Mouse (Mus musculus) intestine, embryonic 14.5 days (tissue): Measurements from ENCODE around the gene Gm20538. TPM values are rescaled to one million over a fixed set of nuclear protein-coding genes. Genes with fewer than 3 reads are reported as not detected.

Experiments
- ATAC-seq: fragments of 200-750 bp; cut with Nextera tagmentation; replicated peaks from 2 replicates; pipeline ENCODE4 v1.8.0; 2017; ENCODE audit warnings: low read depth, moderate number of reproducible peaks, moderate TSS enrichment, moderate library complexity; ENCODE audit not compliant: low FRiP score, low TSS enrichment
- DNase-seq: peaks from one replicate; pipeline ENCODE4 v3.0.0-alpha.2; 2018; ENCODE audit warnings: low spot score
- H3K27ac ChIP-seq: fragments of 300-500 bp; sonication (generic); 2 replicates; pipeline ENCODE4 v1.5.1; 2014; ENCODE audit warnings: low read depth, mild to moderate bottlenecking, control low read depth
- H3K27me3 ChIP-seq: fragments of 300-500 bp; sonication (generic); replicated peaks from 2 replicates; pipeline ENCODE4 v1.6.1; 2014; ENCODE audit warnings: low read length, control low read depth; ENCODE audit not compliant: control insufficient read depth, insufficient read depth
- H3K36me3 ChIP-seq: fragments of 300-500 bp; sonication (generic); 2 replicates; pipeline ENCODE4 v1.6.1; 2014; ENCODE audit warnings: low read length, control low read depth; ENCODE audit not compliant: control insufficient read depth, insufficient read depth
- H3K4me1 ChIP-seq: fragments of 300-500 bp; sonication (generic); replicated peaks from 2 replicates; pipeline ENCODE4 v1.6.1; 2014; ENCODE audit warnings: low read length, control low read depth, mixed read lengths; ENCODE audit not compliant: control insufficient read depth, insufficient read depth
- H3K4me2 ChIP-seq: fragments of 300-500 bp; sonication (generic); 2 replicates; pipeline ENCODE4 v1.6.1; 2014; ENCODE audit warnings: low read length
- H3K4me3 ChIP-seq: fragments of 300-500 bp; sonication (generic); 2 replicates; pipeline ENCODE4 v1.5.1; 2014; ENCODE audit warnings: low read depth, low read length, control low read depth, mixed read lengths
- H3K9ac ChIP-seq: fragments of 300-500 bp; sonication (generic); 2 replicates; pipeline ENCODE4 v1.6.1; 2014; ENCODE audit warnings: mild to moderate bottlenecking, low read length
- H3K9me3 ChIP-seq: fragments of 300-500 bp; sonication (generic); 2 replicates; pipeline ENCODE4 v1.6.1; 2016; ENCODE audit warnings: low read length, control low read depth; ENCODE audit not compliant: control insufficient read depth
- WGBS: fragments of 180-500 bp; shearing (Covaris S2); extraction: QIAGEN DNeasy Blood & Tissue Kit; methylation state at CpG from one replicate; pipeline ENCODE4 v1.1.7; 2014; 5-methylcytosine and 5-hydroxymethylcytosine counted together
- polyA plus RNA-seq: library from polyadenylated mRNA; unstranded; fragments of >200 nt; fragmentation: Nextera tagmentation; extraction: Ambion mirVana; gene quantifications from 2 replicates; pipeline ENCODE4 v1.2.1, GENCODE M21; 2014

Gene Gm20538
- polyA plus RNA-seq = not detected in 2 replicates

DNA sequence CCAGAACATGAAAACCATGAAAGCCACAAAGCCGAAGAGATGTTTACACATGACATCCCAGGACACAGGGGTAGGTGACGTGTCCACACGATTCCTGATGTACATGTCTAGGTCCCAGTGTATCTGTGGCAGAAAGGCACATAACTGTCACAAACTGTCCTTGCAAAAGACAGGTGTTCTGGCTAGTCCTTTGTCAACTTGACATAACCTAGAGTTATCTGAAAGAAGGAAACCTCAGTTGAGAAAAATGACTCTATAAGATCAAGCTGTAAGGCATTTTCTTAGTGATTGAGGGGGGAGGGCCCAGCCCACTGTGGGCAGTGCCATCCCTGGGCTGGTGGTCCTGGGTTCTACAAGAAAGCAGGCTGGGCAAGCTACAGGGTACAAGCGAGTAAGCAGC lies at the start of gene Gm20538:
Gene Gm20538, minus strand, starts transcription at position 101 of the 400 bp plus-strand sequence.
- H3K9ac ChIP-seq = no peak within 1 kb of the TSS
- no peak within 1 kb of the TSS for H3K4me2 ChIP-seq
- no peak within 1 kb of the TSS for H3K27ac ChIP-seq
- no peaks in the 10 kb centered on the region for H3K9me3 ChIP-seq
- DNase-seq (no peak), ATAC-seq (no peak)
- WGBS = 91% methylated on average over 4 of the region's 4 CpGs
- no peaks in the 10 kb centered on the region for H3K27me3 ChIP-seq
- peaks cover 6% of the 10 kb centered on the region for H3K4me1 ChIP-seq
- peaks cover 58% of the 10 kb centered on the region for H3K36me3 ChIP-seq
- no peak within 1 kb of the TSS for H3K4me3 ChIP-seq

DNA sequence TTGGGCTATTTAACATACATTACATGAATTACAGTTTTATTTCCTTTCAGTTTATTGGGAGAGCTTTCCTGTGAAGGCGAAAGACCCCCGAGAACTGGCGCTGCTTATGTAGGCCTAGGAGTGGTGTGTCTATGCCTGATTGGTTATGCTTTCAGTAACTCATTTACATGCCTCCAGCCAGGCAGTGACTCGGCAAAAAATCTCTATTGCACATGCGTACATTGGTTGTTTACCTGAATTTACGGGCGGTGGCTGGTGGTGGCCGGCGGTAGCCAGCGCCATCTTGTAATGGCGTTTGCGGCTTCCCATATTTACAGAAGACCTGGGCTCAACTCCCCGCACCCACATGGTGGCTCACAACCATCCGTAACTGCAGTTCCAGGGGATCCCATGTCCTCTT lies 41.5 kb upstream of the Gm20538 start:
- Histone ChIP-seq H3K9ac (no peak overlapping the region), H3K4me2 (no peak overlapping the region), H3K4me1 (no peaks in the 10 kb centered on the region), H3K9me3 (no peaks in the 10 kb centered on the region; the same call in 1 of the 2 replicates), H3K27me3 (no peaks in the 10 kb centered on the region), H3K27ac (no peak overlapping the region), H3K36me3 (no peaks in the 10 kb centered on the region), H3K4me3 (no peak overlapping the region)
- WGBS = 97% methylated on average over 14 of the region's 14 CpGs
- DNase-seq (no peak), ATAC-seq (no peak)

DNA sequence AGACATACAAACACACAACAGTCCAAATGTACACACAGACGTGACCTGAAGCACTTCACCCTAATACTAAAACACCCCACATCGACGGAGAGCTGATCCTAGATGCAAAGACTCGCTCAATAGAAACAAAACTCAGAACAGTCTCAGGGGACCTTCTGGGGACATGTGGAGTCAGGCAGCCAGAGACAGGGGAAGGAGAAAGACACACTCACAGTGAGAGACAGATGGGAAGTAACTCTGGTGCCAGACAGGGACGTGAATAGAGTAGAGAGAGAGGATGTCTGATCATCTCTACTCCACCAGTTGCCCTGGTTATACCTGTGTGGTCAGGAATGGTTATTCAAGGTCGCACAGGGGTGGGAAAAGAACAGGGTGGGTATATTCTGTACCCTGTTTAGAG lies 39.0 kb upstream of the Gm20538 start:
- Histone ChIP-seq H3K27ac (no peak overlapping the region), H3K4me1 (no peaks in the 10 kb centered on the region), H3K4me3 (no peak overlapping the region), H3K36me3 (no peaks in the 10 kb centered on the region), H3K9me3 (no peaks in the 10 kb centered on the region; the same call in 1 of the 2 replicates), H3K27me3 (0 out of 2 replicates have a peak, but pooled peaks cover 2% of the 10 kb centered on the region), H3K4me2 (no peak overlapping the region), H3K9ac (no peak overlapping the region)
- no peak for ATAC-seq
- 74% methylated on average over 6 of the region's 6 CpGs for WGBS
- DNase-seq = no peak

DNA sequence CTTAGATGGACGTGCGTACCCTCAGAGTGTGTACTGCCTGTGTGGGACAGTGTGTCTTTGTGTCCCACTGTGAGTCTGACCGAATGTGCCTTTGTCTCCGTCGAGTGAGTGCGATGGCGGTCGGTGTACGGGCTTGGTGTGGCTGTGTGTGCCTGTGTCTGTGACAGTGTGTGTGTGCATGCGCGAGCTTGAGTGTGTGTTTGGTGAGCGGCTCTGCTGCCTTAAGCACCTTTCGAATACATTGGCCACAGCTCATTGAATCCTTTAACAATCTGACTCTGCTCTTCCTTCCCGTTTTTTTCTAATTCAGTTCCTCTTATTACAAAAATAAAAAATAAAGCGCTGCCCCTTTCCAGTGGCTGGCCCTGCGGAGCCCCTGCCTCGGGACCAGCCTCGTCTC lies 38.4 kb upstream of the Gm20538 start:
- no peak for ATAC-seq
- Histone ChIP-seq H3K27me3 (peaks cover 7% of the 10 kb centered on the region), H3K27ac (no peak overlapping the region), H3K36me3 (no peaks in the 10 kb centered on the region), H3K4me1 (no peaks in the 10 kb centered on the region), H3K4me3 (no peak overlapping the region), H3K9me3 (no peaks in the 10 kb centered on the region; the same call in 1 of the 2 replicates), H3K9ac (no peak overlapping the region), H3K4me2 (no peak overlapping the region)
- 87% methylated on average over 18 of the region's 18 CpGs for WGBS
- no peak for DNase-seq

DNA sequence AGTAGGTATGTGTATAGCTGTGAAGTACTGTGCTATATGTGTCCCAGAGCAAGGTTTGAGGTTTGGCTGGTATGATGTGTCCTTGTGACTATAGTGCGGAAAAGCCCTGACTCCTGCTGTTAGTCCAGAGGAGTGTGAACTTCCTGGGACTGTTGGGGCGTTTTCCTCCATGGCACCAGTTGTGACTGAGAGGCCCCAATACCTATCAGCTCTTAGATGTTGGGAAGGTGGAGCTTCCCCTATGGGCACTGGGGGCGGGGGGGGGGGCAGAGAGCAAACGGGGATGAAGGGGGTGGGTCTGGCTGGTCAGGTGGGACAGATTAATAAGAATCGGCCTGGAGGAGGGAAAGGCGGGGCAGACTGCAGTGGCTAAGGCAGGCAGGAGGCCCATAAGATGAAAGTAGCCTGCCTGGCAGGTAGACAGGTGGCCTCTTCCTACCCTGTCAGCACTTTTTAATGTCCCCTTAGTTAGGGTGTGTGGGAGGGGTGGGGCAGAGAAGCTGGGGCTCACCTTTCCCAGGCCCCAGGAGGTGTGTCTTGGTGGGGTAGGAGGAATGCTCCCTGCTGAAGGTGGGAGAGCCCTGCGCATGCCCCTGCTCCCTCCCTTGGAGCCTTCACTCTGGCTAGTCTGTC lies 37.1 kb upstream of the Gm20538 start:
- no peaks in the 10 kb centered on the region for H3K4me1 ChIP-seq
- H3K9ac ChIP-seq = no peak overlapping the region
- DNase-seq = no peak
- no peak overlapping the region for H3K4me2 ChIP-seq
- H3K4me3 ChIP-seq = no peak overlapping the region
- no peak for ATAC-seq
- peaks cover 9% of the 10 kb centered on the region for H3K27me3 ChIP-seq
- H3K36me3 ChIP-seq = no peaks in the 10 kb centered on the region
- no peaks in the 10 kb centered on the region; the same call in 1 of the 2 replicates for H3K9me3 ChIP-seq
- no peak overlapping the region for H3K27ac ChIP-seq
- 36% methylated on average over 7 of the region's 7 CpGs for WGBS

DNA sequence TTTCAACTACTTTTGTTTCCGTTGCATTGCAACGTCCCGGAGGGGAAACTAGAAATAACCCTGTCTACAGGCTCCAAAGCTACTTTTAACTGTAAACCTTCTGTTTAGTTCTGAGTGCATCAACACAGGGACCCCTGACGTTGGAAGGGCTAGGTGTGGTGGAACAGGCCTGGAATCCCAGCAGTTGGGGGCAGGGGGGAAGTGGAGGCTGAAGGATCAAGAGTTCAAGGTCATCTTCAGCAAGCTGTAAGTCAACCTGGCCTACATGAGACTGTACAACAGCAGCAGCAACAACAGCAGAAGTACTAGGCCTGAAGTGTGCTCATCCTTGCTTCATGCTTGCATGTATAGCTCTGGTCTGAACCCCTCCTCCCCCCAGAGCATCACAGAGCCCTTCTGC lies 35.4 kb upstream of the Gm20538 start:
- Histone ChIP-seq H3K4me1 (no peaks in the 10 kb centered on the region), H3K27ac (no peak overlapping the region), H3K4me2 (no peak overlapping the region), H3K4me3 (no peak overlapping the region), H3K27me3 (peaks cover 9% of the 10 kb centered on the region), H3K9ac (no peak overlapping the region), H3K36me3 (no peaks in the 10 kb centered on the region), H3K9me3 (no peaks in the 10 kb centered on the region)
- WGBS = 32% methylated on average over 4 of the region's 4 CpGs
- DNase-seq (no peak), ATAC-seq (no peak)

DNA sequence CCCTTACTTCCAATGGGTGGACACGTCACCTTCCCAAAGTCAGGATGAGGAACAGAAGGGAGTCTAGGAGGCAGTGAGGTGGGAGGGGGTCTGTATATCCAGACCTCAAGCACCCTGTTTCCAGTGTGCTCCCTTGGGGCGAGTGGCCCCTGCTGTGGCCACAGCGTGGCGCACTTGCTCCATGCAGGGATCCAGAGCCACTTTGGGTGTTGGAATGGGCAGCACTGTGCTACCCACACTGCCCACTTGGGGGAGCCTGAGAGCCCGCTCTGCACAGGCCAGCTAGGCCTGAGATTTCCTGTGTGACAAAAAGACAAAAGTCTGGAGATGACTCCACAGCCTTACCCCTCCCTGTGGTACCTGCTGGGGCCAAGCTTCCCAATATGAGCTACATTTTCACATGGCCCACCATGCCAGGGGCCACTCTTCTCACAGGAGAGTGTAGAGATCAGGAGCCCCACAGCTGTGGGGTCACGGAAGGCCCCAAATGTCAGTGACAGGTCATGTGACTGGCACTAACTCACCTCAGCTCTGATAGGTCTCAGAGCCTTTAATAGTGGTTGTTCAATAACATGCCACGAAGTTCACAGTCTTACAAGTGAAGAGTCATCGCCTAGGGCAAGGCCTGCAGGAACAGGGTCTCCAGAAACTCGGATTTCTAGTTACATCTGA lies 30.1 kb upstream of the Gm20538 start:
- ATAC-seq = peak; percentile 80
- 31% methylated on average over 9 of the region's 9 CpGs for WGBS
- no peak overlapping the region for H3K9ac ChIP-seq

DNA sequence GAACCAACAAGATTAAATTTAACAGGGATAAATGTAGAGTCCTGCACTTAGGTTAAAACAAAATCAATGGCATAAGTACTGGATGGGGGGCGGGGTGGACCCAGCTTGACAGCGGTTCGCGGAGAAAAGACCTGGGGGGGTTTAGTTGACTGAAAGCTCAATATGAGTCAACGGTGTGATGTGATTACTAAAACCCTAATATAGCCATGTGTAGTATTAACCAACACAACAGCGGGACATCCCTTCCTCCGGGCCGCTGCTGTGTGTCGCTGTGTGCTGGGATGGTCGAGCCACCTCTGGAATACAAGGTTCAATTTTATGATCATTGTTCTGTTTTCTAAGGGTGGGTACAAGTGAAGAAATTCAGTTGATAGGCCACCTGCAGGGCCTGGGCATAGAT lies 29.5 kb upstream of the Gm20538 start:
- DNase-seq (no peak), ATAC-seq (no peak; the same call in 1 of the 2 replicates)
- H3K27me3 ChIP-seq = peaks cover 9% of the 10 kb centered on the region
- H3K9ac ChIP-seq = no peak overlapping the region
- no peak overlapping the region for H3K4me2 ChIP-seq
- no peak overlapping the region for H3K4me3 ChIP-seq
- no peaks in the 10 kb centered on the region for H3K36me3 ChIP-seq
- H3K9me3 ChIP-seq = no peaks in the 10 kb centered on the region
- WGBS = 82% methylated on average over 10 of the region's 10 CpGs
- H3K27ac ChIP-seq = no peak overlapping the region
- H3K4me1 ChIP-seq = no peaks in the 10 kb centered on the region

More for the DNA sequence above, 30.1 kb upstream of the Gm20538 start:
- H3K27me3 ChIP-seq = peaks cover 9% of the 10 kb centered on the region
- H3K36me3 ChIP-seq = no peaks in the 10 kb centered on the region
- H3K9me3 ChIP-seq = no peaks in the 10 kb centered on the region
- DNase-seq = peak; percentile 98
- no peak overlapping the region for H3K27ac ChIP-seq
- no peaks in the 10 kb centered on the region for H3K4me1 ChIP-seq
- H3K4me2 ChIP-seq = no peak overlapping the region
- H3K4me3 ChIP-seq = no peak overlapping the region

DNA sequence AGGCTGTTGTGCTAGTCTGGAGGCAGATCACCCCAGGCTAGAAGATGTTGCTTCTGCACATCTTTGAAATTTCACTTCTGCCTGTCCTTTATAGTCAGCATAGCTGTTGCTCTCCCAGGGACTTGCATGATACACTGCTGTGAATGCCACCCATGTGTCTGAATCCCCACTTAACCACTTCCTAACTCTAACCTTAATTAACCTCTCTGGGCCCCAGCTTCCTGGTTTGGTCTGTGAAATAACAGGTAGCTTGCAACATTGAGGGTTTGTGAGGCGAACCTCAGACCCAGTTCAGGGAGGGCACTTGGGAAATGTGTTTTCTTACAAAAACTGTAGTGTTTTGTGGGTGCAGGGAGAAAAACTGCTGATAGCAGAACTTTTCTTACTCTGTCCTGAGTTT lies 25.4 kb upstream of the Gm20538 start:
- WGBS = 66% methylated on average over 1 of the region's 1 CpGs
- Histone ChIP-seq H3K4me3 (no peak overlapping the region), H3K27ac (no peak overlapping the region), H3K9ac (no peak overlapping the region), H3K27me3 (no peaks in the 10 kb centered on the region), H3K4me2 (no peak overlapping the region), H3K9me3 (no peaks in the 10 kb centered on the region), H3K4me1 (no peaks in the 10 kb centered on the region), H3K36me3 (peaks cover 18% of the 10 kb centered on the region)
- DNase-seq (no peak), ATAC-seq (no peak)
